Mouse (Mus musculus) small intestine, adult 2 months (tissue): ENCODE data around the gene Slc22a15. TPM values are rescaled to one million over a fixed set of nuclear protein-coding genes. Genes with fewer than 3 reads are reported as not detected.

ENCODE experiments used
- H3K27ac ChIP-seq: fragments of 200-500 bp; 2 replicates; pipeline ENCODE4 v1.5.1; 2012; ENCODE audit warnings: low read depth, low read length, control low read depth, inconsistent platforms; ENCODE audit not compliant: insufficient read depth
- H3K27me3 ChIP-seq: fragments of 200-500 bp; 2 replicates; pipeline ENCODE4 v1.6.1; 2012; ENCODE audit warnings: mild to moderate bottlenecking, moderate library complexity, low read length, inconsistent platforms; ENCODE audit not compliant: control insufficient read depth, insufficient read depth
- H3K36me3 ChIP-seq: fragments of 200-500 bp; 2 replicates; pipeline ENCODE4 v1.6.1; 2012; ENCODE audit warnings: mild to moderate bottlenecking, low read length, control low read depth, inconsistent platforms; ENCODE audit not compliant: control insufficient read depth, insufficient read depth
- H3K4me1 ChIP-seq: fragments of 200-500 bp; 2 replicates; pipeline ENCODE4 v1.6.1; 2012; ENCODE audit warnings: low read length, inconsistent platforms, mixed read lengths; ENCODE audit not compliant: control insufficient read depth, insufficient read depth, insufficient read length
- H3K4me3 ChIP-seq: fragments of 200-500 bp; 2 replicates; pipeline ENCODE4 v1.5.1; 2012; ENCODE audit warnings: low read depth, mild to moderate bottlenecking, control low read depth, inconsistent platforms, low read length, moderate library complexity
- CTCF ChIP-seq: fragments of 200-500 bp; IDR thresholded peaks from 2 replicates; pipeline ENCODE4 v1.5.1; 2012; ENCODE audit warnings: low read depth, mild to moderate bottlenecking, control low read depth, inconsistent platforms, low read length, moderate library complexity, mixed read lengths; ENCODE audit not compliant: insufficient replicate concordance, insufficient read length; ENCODE audit errors: extremely low read depth
- POLR2A ChIP-seq: fragments of 200-500 bp; IDR thresholded peaks from 2 replicates; pipeline ENCODE4 v1.6.1; 2012; ENCODE audit warnings: low read depth, mild to moderate bottlenecking, control low read depth, inconsistent platforms, low read length, moderate library complexity
- WGBS: fragments of 180-500 bp; shearing (Covaris S2); methylation state at CpG from one replicate; pipeline ENCODE4 v1.1.7; 2018; 5-methylcytosine and 5-hydroxymethylcytosine counted together
- polyA plus RNA-seq: library from polyadenylated mRNA; depleted of rRNA; stranded (reverse); fragments of >200 nt; gene quantifications from 2 replicates; pipeline ENCODE4 v1.2.3, GENCODE M21; 2012

Slc22a15 gene
- polyA plus RNA-seq, 1 experiment: 4.9 TPM

- Histone ChIP-seq H3K36me3 (no peaks in the 10 kb centered on the region), H3K4me3 (no peak overlapping the region), H3K27me3 (no peaks in the 10 kb centered on the region), H3K27ac (no peak overlapping the region), H3K4me1 (no peaks in the 10 kb centered on the region)
- TF ChIP-seq CTCF (no peak), POLR2A (no peak)
- WGBS: 56% methylated on average over 9 of the region's 9 CpGs
These were observed 42.5 kb downstream of the Slc22a15 start for GRCm38 (mm10) chr3:101881721-101882120.

- Histone ChIP-seq H3K4me1 (no peaks in the 10 kb centered on the region), H3K36me3 (no peaks in the 10 kb centered on the region), H3K4me3 (no peak overlapping the region), H3K27me3 (no peaks in the 10 kb centered on the region), H3K27ac (no peak overlapping the region)
- WGBS: 69% methylated on average over 6 of the region's 6 CpGs
- TF ChIP-seq POLR2A (no peak), CTCF (no peak; the same call in 1 of the 2 replicates)
These were observed 43.4 kb downstream of the Slc22a15 start for GRCm38 (mm10) chr3:101880818-101881217.

GRCm38 (mm10) chr3:101878136-101878535, 46.1 kb downstream of the Slc22a15 start:
- WGBS: 89% methylated on average over 5 of the region's 5 CpGs
- Histone ChIP-seq H3K4me3 (no peak overlapping the region), H3K36me3 (no peaks in the 10 kb centered on the region), H3K27ac (no peak overlapping the region), H3K27me3 (no peaks in the 10 kb centered on the region), H3K4me1 (no peaks in the 10 kb centered on the region)
- no peak for TF ChIP-seq CTCF
- no peak for TF ChIP-seq POLR2A

GRCm38 (mm10) chr3:101876459-101877285, 47.6 kb downstream of the Slc22a15 start:
- Histone ChIP-seq H3K4me3 (no peak overlapping the region), H3K36me3 (no peaks in the 10 kb centered on the region), H3K27ac (no peak overlapping the region), H3K27me3 (no peaks in the 10 kb centered on the region), H3K4me1 (no peaks in the 10 kb centered on the region)
- 77% methylated on average over 7 of the region's 7 CpGs for WGBS
- no peak for TF ChIP-seq POLR2A
- no peak for TF ChIP-seq CTCF

- TF ChIP-seq CTCF (no peak), POLR2A (no peak)
These were observed 48.9 kb downstream of the Slc22a15 start for GRCm38 (mm10) chr3:101875258-101875920.

GRCm38 (mm10) chr3:101873061-101873675, 51.1 kb downstream of the Slc22a15 start:
- no peak for TF ChIP-seq POLR2A
- TF ChIP-seq CTCF: no peak
- no peaks in the 10 kb centered on the region for H3K4me1 ChIP-seq
- 83% methylated on average over 7 of the region's 7 CpGs for WGBS
- no peaks in the 10 kb centered on the region for H3K27me3 ChIP-seq
- no peak overlapping the region for H3K4me3 ChIP-seq
- H3K27ac ChIP-seq: no peak overlapping the region
- H3K36me3 ChIP-seq: no peaks in the 10 kb centered on the region

More at GRCm38 (mm10) chr3:101875258-101875920, 48.9 kb downstream of the Slc22a15 start:
- no peak overlapping the region for H3K4me3 ChIP-seq
- no peak overlapping the region for H3K27ac ChIP-seq
- no peaks in the 10 kb centered on the region for H3K4me1 ChIP-seq
- H3K36me3 ChIP-seq: no peaks in the 10 kb centered on the region
- WGBS: 84% methylated on average over 10 of the region's 10 CpGs
- no peaks in the 10 kb centered on the region for H3K27me3 ChIP-seq

- Histone ChIP-seq H3K4me3 (no peak overlapping the region), H3K4me1 (no peaks in the 10 kb centered on the region), H3K27me3 (no peaks in the 10 kb centered on the region), H3K27ac (no peak overlapping the region), H3K36me3 (no peaks in the 10 kb centered on the region)
- 89% methylated on average over 9 of the region's 9 CpGs for WGBS
- no peak for TF ChIP-seq POLR2A
- TF ChIP-seq CTCF: no peak
These were observed 52.3 kb downstream of the Slc22a15 start for GRCm38 (mm10) chr3:101871951-101872350.
